Mouse (Mus musculus): Measurements from ENCODE around the gene Ube2h. TPM values are rescaled to one million over a fixed set of nuclear protein-coding genes. Genes with fewer than 3 reads are reported as not detected.

Ube2h gene
- polyA plus RNA-seq, 1 experiment from 2014 or later = 21.6 TPM

DNA sequence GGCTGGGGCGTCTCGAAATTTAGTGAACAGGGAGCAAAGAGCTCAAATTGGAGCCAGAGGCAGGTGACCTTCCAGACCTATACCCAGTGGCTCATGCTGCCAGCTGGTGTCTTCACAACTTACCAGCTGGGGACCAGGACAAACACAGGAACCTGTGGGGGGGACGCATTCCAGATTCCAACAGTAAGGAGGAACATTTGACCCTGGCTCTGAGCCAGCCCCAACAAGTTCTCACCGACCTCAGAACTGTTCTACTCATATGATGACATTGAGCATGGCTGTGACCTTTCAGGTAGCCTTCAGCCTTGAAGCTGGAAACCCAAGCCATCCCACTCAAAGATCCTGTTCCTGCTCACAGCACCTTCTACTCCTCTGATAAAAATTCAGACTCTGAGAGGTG lies 120.7 kb downstream of the Ube2h start:
- ATAC-seq (replicated peaks; ENCODE audit: low FRiP score) (no peak), DNase-seq (ENCODE audit: low spot score) (no peak)
- H3K4me3 ChIP-seq (ENCODE audit: low read depth, low read length) = no peak overlapping the region
- no peaks in the 10 kb centered on the region for H3K4me1 ChIP-seq (replicated peaks; ENCODE audit: control insufficient read depth, insufficient read depth, low read length)
- no peaks in the 10 kb centered on the region for H3K9me3 ChIP-seq (ENCODE audit: control insufficient read depth, low read length)
- peaks cover 64% of the 10 kb centered on the region for H3K27me3 ChIP-seq (replicated peaks; ENCODE audit: control insufficient read depth, insufficient read depth, low read length)
- WGBS = 77% methylated on average over 4 of the region's 4 CpGs
- no peaks in the 10 kb centered on the region for H3K36me3 ChIP-seq (ENCODE audit: control insufficient read depth, insufficient read depth, low read length)
- no peak overlapping the region for H3K9ac ChIP-seq (ENCODE audit: low read depth, low read length)
- H3K27ac ChIP-seq (ENCODE audit: low read depth, low read length) = no peak overlapping the region
- H3K4me2 ChIP-seq = no peak overlapping the region

DNA sequence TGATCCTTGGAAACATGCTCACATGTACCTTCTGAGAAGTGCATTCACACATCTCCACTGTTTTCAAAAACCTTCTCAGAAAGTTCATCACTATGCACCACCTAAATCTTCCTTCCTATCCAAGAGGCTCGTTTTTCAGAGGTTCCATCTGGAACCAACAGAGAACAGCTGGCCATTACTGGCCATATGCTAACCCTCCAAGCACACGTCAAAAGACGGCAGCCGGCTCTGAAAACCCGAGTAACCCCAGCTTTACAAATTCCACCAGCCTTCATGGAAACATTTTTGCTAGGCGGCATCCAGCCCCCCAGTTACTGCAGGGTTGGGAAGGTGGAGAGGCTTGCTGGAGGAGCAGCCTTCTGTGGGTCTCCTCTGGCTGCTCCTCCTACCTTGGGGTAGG lies 122.3 kb downstream of the Ube2h start:
- 75% methylated on average over 6 of the region's 6 CpGs for WGBS
- DNase-seq (ENCODE audit: low spot score) = no peak
- peaks cover 79% of the 10 kb centered on the region for H3K27me3 ChIP-seq (replicated peaks; ENCODE audit: control insufficient read depth, insufficient read depth, low read length)

DNA sequence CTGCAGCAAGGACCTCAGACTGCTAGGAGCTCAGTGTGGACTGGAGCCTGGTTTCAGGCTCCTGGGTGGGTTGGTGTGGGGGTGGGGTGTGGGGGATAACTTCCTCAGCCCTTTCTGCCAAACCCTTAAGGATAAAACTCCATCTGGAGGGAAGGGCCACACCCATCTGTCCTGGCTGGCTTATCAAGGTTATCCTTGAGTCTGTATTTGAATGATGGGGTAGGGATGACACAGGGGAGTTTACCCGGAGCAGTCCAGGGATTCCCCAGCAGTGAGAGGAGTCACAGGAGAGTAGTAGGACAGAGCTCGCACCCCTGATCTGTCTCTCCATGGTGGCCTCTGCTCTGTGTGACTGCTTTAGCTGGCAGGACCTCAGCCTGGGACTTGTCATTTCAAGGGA lies 124.0 kb downstream of the Ube2h start:
- ATAC-seq (replicated peaks; ENCODE audit: low FRiP score) = no peak
- Histone ChIP-seq H3K4me1 (replicated peaks; ENCODE audit: control insufficient read depth, insufficient read depth, low read length) (peaks cover 4% of the 10 kb centered on the region; the same call in 1 of the 2 replicates), H3K36me3 (ENCODE audit: control insufficient read depth, insufficient read depth, low read length) (no peaks in the 10 kb centered on the region), H3K27me3 (replicated peaks; ENCODE audit: control insufficient read depth, insufficient read depth, low read length) (peaks cover 92% of the 10 kb centered on the region), H3K9ac (ENCODE audit: low read depth, low read length) (no peak overlapping the region), H3K9me3 (ENCODE audit: control insufficient read depth, low read length) (no peaks in the 10 kb centered on the region), H3K4me2 (no peak overlapping the region), H3K4me3 (ENCODE audit: low read depth, low read length) (no peak overlapping the region), H3K27ac (ENCODE audit: low read depth, low read length) (no peak overlapping the region)
- 38% methylated on average over 2 of the region's 2 CpGs for WGBS
- no peak for DNase-seq (ENCODE audit: low spot score)

More for the DNA sequence above, 122.3 kb downstream of the Ube2h start:
- Histone ChIP-seq H3K9me3 (ENCODE audit: control insufficient read depth, low read length) (no peaks in the 10 kb centered on the region), H3K4me2 (no peak overlapping the region), H3K36me3 (ENCODE audit: control insufficient read depth, insufficient read depth, low read length) (no peaks in the 10 kb centered on the region), H3K4me3 (ENCODE audit: low read depth, low read length) (no peak overlapping the region), H3K4me1 (replicated peaks; ENCODE audit: control insufficient read depth, insufficient read depth, low read length) (no peaks in the 10 kb centered on the region), H3K27ac (ENCODE audit: low read depth, low read length) (no peak overlapping the region), H3K9ac (ENCODE audit: low read depth, low read length) (no peak overlapping the region)
- ATAC-seq (replicated peaks; ENCODE audit: low FRiP score) = no peak

DNA sequence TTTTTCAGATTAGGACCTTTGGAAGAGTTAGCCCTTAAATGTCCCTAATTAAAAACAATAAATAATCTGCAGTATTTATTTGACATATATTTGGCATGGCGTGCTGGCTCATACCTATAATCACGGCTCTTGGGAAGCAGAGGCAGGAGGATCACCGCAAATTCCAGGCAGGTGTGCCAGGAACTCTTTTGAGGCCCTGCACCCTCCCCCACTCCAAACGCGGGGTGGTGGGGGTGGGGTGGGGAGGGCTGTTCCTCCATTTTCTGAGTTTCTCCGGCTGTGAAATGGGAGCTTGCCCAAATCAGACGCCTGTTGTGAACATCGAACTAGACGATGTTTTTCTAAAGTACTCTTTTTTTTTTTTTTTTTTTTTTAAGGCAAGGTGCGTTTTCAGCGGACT lies 125.3 kb downstream of the Ube2h start:
- Histone ChIP-seq H3K27me3 (replicated peaks; ENCODE audit: control insufficient read depth, insufficient read depth, low read length) (peaks cover 95% of the 10 kb centered on the region), H3K36me3 (ENCODE audit: control insufficient read depth, insufficient read depth, low read length) (no peaks in the 10 kb centered on the region), H3K27ac (ENCODE audit: low read depth, low read length) (no peak overlapping the region), H3K4me2 (no peak overlapping the region), H3K4me3 (ENCODE audit: low read depth, low read length) (no peak overlapping the region), H3K9me3 (ENCODE audit: control insufficient read depth, low read length) (no peaks in the 10 kb centered on the region), H3K4me1 (replicated peaks; ENCODE audit: control insufficient read depth, insufficient read depth, low read length) (peaks cover 12% of the 10 kb centered on the region), H3K9ac (ENCODE audit: low read depth, low read length) (no peak overlapping the region)
- ATAC-seq (replicated peaks; ENCODE audit: low FRiP score) (no peak), DNase-seq (ENCODE audit: low spot score) (no peak)
- WGBS = 16% methylated on average over 11 of the region's 11 CpGs

DNA sequence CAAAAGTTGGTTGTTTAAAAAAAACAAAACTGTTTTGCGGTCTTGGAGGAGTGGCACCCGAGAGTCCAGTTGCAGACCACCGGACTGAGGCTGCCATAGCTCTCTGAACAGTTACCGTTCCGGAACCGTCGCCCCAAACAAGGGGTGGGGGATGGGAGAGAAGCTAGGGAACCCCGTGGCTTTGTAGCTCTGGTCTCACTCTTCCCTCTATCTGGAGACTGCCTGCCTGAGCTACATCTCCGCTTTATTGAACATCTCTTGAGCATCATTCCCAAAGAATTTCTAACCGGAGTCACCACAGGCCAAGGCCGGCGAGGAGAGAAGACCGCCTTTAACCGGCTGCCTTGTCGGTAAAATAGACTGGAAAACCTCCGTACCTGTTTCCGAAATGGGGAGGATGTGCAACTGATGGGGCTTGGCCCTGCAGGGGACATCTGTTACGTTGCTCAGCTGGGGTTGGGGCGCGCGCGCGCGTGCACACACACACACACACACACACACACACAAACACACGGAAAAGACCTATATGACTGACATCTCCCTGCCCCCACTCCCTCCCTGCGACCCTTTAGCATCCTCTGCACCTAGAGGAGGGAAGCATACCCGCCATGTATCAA lies 126.2 kb downstream of the Ube2h start:
- DNase-seq (ENCODE audit: low spot score) = no peak
- H3K4me3 ChIP-seq (ENCODE audit: low read depth, low read length) = no peak overlapping the region

DNA sequence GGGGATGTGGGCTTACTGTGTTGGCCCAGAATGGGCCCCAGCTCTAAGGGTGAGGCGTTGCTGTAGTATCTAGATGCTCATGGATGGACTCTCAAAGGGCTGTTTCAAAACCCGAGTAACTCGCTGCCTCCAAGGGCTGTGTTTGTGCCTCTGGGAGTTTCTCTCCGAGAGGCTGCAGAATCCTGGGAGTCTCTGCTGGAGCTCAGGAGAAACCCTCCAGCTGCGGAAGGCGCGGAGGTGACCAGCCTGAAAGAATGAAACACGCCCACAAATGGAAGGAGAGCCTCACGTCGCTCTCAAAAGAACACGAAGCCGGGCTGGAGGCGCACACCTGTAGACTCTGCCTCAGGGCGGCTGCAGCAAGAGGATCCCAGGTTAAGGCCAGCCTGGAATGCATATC lies 127.0 kb downstream of the Ube2h start:
- H3K4me1 ChIP-seq (replicated peaks; ENCODE audit: control insufficient read depth, insufficient read depth, low read length) = peaks cover 24% of the 10 kb centered on the region
- no peaks in the 10 kb centered on the region for H3K9me3 ChIP-seq (ENCODE audit: control insufficient read depth, low read length)
- 5% methylated on average over 14 of the region's 14 CpGs for WGBS
- no peak overlapping the region for H3K4me3 ChIP-seq (ENCODE audit: low read depth, low read length)
- ATAC-seq (replicated peaks; ENCODE audit: low FRiP score) (no peak), DNase-seq (ENCODE audit: low spot score) (no peak)
- no peak overlapping the region for H3K9ac ChIP-seq (ENCODE audit: low read depth, low read length)
- H3K27ac ChIP-seq (ENCODE audit: low read depth, low read length) = no peak overlapping the region
- H3K36me3 ChIP-seq (ENCODE audit: control insufficient read depth, insufficient read depth, low read length) = no peaks in the 10 kb centered on the region
- H3K27me3 ChIP-seq (replicated peaks; ENCODE audit: control insufficient read depth, insufficient read depth, low read length) = peaks cover 99% of the 10 kb centered on the region
- no peak overlapping the region for H3K4me2 ChIP-seq

More for the DNA sequence above, 126.2 kb downstream of the Ube2h start:
- Histone ChIP-seq H3K9me3 (ENCODE audit: control insufficient read depth, low read length) (no peaks in the 10 kb centered on the region), H3K4me2 (no peak overlapping the region), H3K36me3 (ENCODE audit: control insufficient read depth, insufficient read depth, low read length) (no peaks in the 10 kb centered on the region), H3K27me3 (replicated peaks; ENCODE audit: control insufficient read depth, insufficient read depth, low read length) (peaks cover 99% of the 10 kb centered on the region), H3K9ac (ENCODE audit: low read depth, low read length) (no peak overlapping the region), H3K4me1 (replicated peaks; ENCODE audit: control insufficient read depth, insufficient read depth, low read length) (peaks cover 20% of the 10 kb centered on the region), H3K27ac (ENCODE audit: low read depth, low read length) (no peak overlapping the region)
- WGBS = 4% methylated on average over 27 of the region's 27 CpGs
- no peak for ATAC-seq (replicated peaks; ENCODE audit: low FRiP score)

DNA sequence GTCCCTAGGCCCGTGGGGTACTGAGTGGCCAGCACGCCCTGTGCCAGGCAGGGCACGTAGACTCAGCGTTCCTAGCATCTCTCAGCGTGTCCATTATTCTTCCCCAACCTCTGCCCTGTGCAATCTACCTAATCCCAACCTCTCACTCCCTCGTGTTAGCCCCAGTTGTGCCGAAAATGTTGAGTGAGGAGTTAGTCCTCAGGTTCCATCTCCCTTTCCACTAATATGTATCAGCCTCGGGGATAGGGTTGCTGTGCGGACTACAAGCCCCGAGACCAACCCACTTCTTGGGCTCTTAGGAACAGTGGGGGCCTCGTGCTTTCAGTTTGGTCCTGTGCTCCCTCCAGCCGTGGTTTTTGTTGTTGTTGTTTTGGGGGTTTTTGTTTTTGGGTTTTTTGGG lies 127.8 kb downstream of the Ube2h start:
- no peaks in the 10 kb centered on the region for H3K36me3 ChIP-seq (ENCODE audit: control insufficient read depth, insufficient read depth, low read length)
- DNase-seq (ENCODE audit: low spot score) (no peak), ATAC-seq (replicated peaks; ENCODE audit: low FRiP score) (no peak)
- H3K27me3 ChIP-seq (replicated peaks; ENCODE audit: control insufficient read depth, insufficient read depth, low read length) = peaks cover 99% of the 10 kb centered on the region
- H3K4me3 ChIP-seq (ENCODE audit: low read depth, low read length) = 0 out of 2 replicates have a peak overlapping the region, but pooled peaks have one; percentile 14
- H3K4me1 ChIP-seq (replicated peaks; ENCODE audit: control insufficient read depth, insufficient read depth, low read length) = peaks cover 24% of the 10 kb centered on the region
- no peak overlapping the region for H3K27ac ChIP-seq (ENCODE audit: low read depth, low read length)
- H3K4me2 ChIP-seq = no peak overlapping the region; the same call in 1 of the 2 replicates
- no peaks in the 10 kb centered on the region for H3K9me3 ChIP-seq (ENCODE audit: control insufficient read depth, low read length)
- H3K9ac ChIP-seq (ENCODE audit: low read depth, low read length) = no peak overlapping the region
- WGBS = 6% methylated on average over 12 of the region's 12 CpGs

DNA sequence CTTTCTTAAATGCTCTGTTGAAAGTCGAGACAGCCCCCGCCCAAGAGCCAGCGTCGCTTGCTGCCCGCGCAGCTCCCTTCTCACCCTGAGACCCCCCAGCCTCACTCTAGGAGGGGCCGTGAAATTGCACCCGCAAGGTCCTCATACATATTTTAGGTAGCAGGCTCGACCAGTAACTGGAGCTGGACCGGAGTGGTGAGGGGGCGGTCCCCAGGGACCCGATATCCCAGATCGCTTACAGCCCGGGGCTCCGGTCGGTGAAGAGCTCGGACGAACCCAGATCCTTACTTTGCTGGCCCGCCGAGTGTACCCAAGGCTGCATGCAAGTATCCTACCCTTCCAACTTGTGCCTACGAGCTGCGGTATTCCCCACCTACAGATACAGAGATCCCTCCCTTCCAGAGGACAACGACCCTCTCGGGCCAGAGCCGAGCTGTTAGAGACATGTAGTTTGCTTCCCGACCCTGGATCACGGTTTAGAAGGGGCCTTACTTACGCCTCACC lies 128.4 kb downstream of the Ube2h start:
- H3K4me1 ChIP-seq (replicated peaks; ENCODE audit: control insufficient read depth, insufficient read depth, low read length) = peaks cover 24% of the 10 kb centered on the region
- peak overlapping the region; percentile 34 for H3K4me3 ChIP-seq (ENCODE audit: low read depth, low read length)
- no peaks in the 10 kb centered on the region for H3K9me3 ChIP-seq (ENCODE audit: control insufficient read depth, low read length)
- H3K36me3 ChIP-seq (ENCODE audit: control insufficient read depth, insufficient read depth, low read length) = no peaks in the 10 kb centered on the region
- WGBS = 3% methylated on average over 28 of the region's 28 CpGs
- no peak overlapping the region for H3K27ac ChIP-seq (ENCODE audit: low read depth, low read length)
- no peak for DNase-seq (ENCODE audit: low spot score)
- peak overlapping the region; percentile 48 for H3K4me2 ChIP-seq
- peaks cover 99% of the 10 kb centered on the region for H3K27me3 ChIP-seq (replicated peaks; ENCODE audit: control insufficient read depth, insufficient read depth, low read length)
- no peak for ATAC-seq (replicated peaks; ENCODE audit: low FRiP score)
- H3K9ac ChIP-seq (ENCODE audit: low read depth, low read length) = no peak overlapping the region

DNA sequence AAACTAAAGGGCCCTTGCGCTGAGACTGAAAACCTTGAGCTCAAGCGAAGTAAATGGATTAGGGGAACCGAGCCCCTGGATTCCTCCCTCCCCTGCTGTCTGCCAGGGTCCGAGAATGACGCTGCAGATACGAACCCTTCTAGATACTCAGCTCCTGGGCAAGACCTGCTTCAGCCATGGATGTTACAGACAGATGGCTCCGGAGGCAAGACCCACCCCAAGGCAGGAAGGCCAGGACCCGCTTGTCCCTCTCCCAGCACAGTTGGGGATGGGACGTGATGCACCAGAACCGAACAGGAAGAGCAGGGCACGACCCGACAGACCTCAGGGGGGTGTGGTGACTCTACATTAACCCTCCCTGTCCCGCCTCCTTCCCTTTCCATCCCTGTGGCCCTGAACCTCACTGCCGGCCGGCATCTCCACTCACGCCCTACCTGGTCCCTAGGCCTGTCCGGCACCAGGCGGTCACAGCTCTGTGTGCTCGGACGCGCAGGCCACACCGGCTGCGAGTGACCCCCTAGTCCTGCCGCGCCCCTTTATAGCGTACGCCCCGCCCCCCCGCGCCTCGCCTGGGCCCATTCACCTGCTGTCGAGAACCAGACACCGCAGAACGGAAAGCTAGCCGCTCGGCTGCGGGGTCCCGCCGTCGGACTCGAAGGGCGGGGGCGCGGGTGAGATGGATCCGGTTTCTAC lies 129.0 kb downstream of the Ube2h start:
- H3K36me3 ChIP-seq (ENCODE audit: control insufficient read depth, insufficient read depth, low read length) = no peaks in the 10 kb centered on the region
- peaks cover 24% of the 10 kb centered on the region for H3K4me1 ChIP-seq (replicated peaks; ENCODE audit: control insufficient read depth, insufficient read depth, low read length)
- peaks cover 99% of the 10 kb centered on the region for H3K27me3 ChIP-seq (replicated peaks; ENCODE audit: control insufficient read depth, insufficient read depth, low read length)
- H3K27ac ChIP-seq (ENCODE audit: low read depth, low read length) = no peak overlapping the region
- H3K4me3 ChIP-seq (ENCODE audit: low read depth, low read length) = peak overlapping the region; percentile 34
- ATAC-seq (replicated peaks; ENCODE audit: low FRiP score) (no peak), DNase-seq (ENCODE audit: low spot score) (no peak)
- under 1% methylated on average over 45 of the region's 45 CpGs for WGBS
- H3K4me2 ChIP-seq = peak overlapping the region; percentile 48
- no peak overlapping the region for H3K9ac ChIP-seq (ENCODE audit: low read depth, low read length)
- no peaks in the 10 kb centered on the region for H3K9me3 ChIP-seq (ENCODE audit: control insufficient read depth, low read length)

Measured in liver, embryonic 11.5 days (tissue).